Mouse (Mus musculus): ENCODE data around the gene Gpa33.

- TF ChIP-seq CTCF (IDR thresholded peaks at IDR 0.05; ENCODE audit: low read depth, low read length) (no peak), POLR2A (IDR thresholded peaks at IDR 0.05; ENCODE audit: insufficient read depth, low read length) (no peak)
Measured at GRCm38 (mm10) chr1:166094462-166094861, 35.6 kb upstream of the Gpa33 start.

Data from ES-Bruce4 (cell line).